Mouse (Mus musculus) liver, embryonic 14.5 days (tissue): Measurements from ENCODE around the gene Lao1.

Source experiments
- CTCF ChIP-seq: IDR thresholded peaks from 2 replicates; pipeline ENCODE4 v1.5.1; 2016; ENCODE audit warnings: antibody characterized with exemption, low read depth, control low read depth
- EP300 ChIP-seq: IDR thresholded peaks from 2 replicates; pipeline ENCODE4 v1.6.1; 2016; ENCODE audit warnings: antibody characterized with exemption, low read depth

- TF ChIP-seq CTCF (no peak), EP300 (no peak)
These were observed 46.2 kb downstream of the Lao1 start for GRCm38 (mm10) chr4:119007602-119008001.
